Mouse (Mus musculus) kidney, embryonic 15.5 days (tissue): ENCODE measurements at regions not wholly inside any gene's neighbourhood (a gene's known extent, or its start where the extent isn't known, plus 50 kb on each side); places are given as distances from the start of the nearest gene placed in this dataset.
A peak's percentile ranks its signal among the peaks of the same experiment; 100 is the strongest.

Experiments used
- ATAC-seq: fragments of 200-750 bp; cut with Nextera tagmentation; replicated peaks from 2 replicates; pipeline ENCODE4 v1.8.0; 2017; ENCODE audit warnings: moderate TSS enrichment; ENCODE audit not compliant: low FRiP score
- H3K27ac ChIP-seq: fragments of 300-500 bp; sonication (generic); 2 replicates; pipeline ENCODE4 v1.5.1; 2015; ENCODE audit warnings: mild to moderate bottlenecking, inconsistent platforms
- H3K27me3 ChIP-seq: fragments of 300-500 bp; sonication (generic); 2 replicates; pipeline ENCODE4 v1.6.1; 2015; ENCODE audit warnings: inconsistent platforms
- H3K36me3 ChIP-seq: fragments of 300-500 bp; sonication (generic); 2 replicates; pipeline ENCODE4 v1.6.1; 2015; ENCODE audit warnings: inconsistent platforms
- H3K4me1 ChIP-seq: fragments of 300-500 bp; sonication (generic); 2 replicates; pipeline ENCODE4 v1.6.1; 2015; ENCODE audit warnings: inconsistent platforms
- H3K4me2 ChIP-seq: fragments of 300-500 bp; sonication (generic); 2 replicates; pipeline ENCODE4 v1.6.1; 2015; ENCODE audit warnings: moderate library complexity, mild to moderate bottlenecking, inconsistent platforms
- H3K4me3 ChIP-seq: fragments of 300-500 bp; sonication (generic); replicated peaks from 2 replicates; pipeline ENCODE4 v1.5.1; 2015; ENCODE audit warnings: mild to moderate bottlenecking, inconsistent platforms
- H3K9ac ChIP-seq: fragments of 300-500 bp; sonication (generic); 2 replicates; pipeline ENCODE4 v1.6.1; 2015; ENCODE audit warnings: mild to moderate bottlenecking, inconsistent platforms
- H3K9me3 ChIP-seq: fragments of 300-500 bp; sonication (generic); replicated peaks from 2 replicates; pipeline ENCODE4 v1.6.1; 2016; ENCODE audit warnings: inconsistent platforms
- WGBS: fragments of 180-500 bp; shearing (Covaris S2); methylation state at CpG from one replicate; pipeline ENCODE4 v1.1.7; 2015; ENCODE audit warnings: mixed read lengths; 5-methylcytosine and 5-hydroxymethylcytosine counted together

DNA sequence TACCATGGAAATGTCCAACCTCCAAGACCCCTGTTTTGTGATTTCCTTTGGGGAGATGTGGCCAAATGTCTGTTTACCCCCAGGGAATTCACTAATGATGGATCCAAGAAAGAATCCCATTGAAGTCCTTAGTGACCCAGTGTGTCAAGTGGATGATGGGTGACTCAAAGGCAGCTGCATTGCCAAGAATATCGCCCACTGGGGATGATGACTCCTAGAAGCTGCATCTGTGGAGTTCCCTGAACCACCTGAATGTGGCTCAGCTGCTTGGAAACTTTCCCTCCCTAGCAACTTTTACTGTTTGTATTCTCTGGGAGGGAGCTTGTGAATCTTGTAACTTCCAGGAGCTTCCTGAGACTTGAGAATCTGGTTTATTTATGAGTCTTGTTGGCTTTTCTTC lies 578.3 kb downstream of the 1810013L24Rik start:
- 82% methylated on average over 1 of the region's 1 CpGs for WGBS
- H3K4me1 ChIP-seq = no peaks in the 10 kb centered on the region
- no peak overlapping the region for H3K9ac ChIP-seq
- no peaks in the 10 kb centered on the region for H3K9me3 ChIP-seq
- ATAC-seq = no peak
- H3K27me3 ChIP-seq = no peaks in the 10 kb centered on the region
- H3K4me2 ChIP-seq = no peak overlapping the region
- H3K4me3 ChIP-seq = no peak overlapping the region
- no peak overlapping the region for H3K27ac ChIP-seq
- no peaks in the 10 kb centered on the region for H3K36me3 ChIP-seq

DNA sequence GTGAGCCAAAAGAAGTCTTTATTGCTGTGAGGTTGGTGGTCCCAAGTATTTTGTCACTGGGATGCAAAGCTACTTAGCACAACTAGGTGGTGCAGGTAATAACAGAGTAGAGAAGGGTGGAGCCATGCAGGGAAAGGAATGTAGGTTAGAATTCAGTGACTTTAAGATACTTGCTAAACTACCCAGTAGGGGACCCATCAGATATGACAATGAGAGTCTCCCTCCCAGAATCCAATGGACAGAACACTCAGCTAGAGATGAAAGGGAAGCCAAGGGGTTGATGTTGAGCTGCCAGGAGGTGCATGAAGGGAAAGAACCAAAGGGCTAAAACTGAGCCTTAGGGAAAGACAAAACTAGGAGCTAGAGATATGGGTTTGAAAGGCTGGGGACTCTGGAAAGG lies 564.9 kb downstream of the Grin2a start:
- H3K4me1 ChIP-seq = no peaks in the 10 kb centered on the region
- H3K4me2 ChIP-seq = no peak overlapping the region
- H3K4me3 ChIP-seq = no peak overlapping the region
- H3K9ac ChIP-seq = no peak overlapping the region
- ATAC-seq = no peak
- no peaks in the 10 kb centered on the region for H3K27me3 ChIP-seq
- H3K9me3 ChIP-seq = no peaks in the 10 kb centered on the region
- no peak overlapping the region for H3K27ac ChIP-seq
- no peaks in the 10 kb centered on the region for H3K36me3 ChIP-seq

DNA sequence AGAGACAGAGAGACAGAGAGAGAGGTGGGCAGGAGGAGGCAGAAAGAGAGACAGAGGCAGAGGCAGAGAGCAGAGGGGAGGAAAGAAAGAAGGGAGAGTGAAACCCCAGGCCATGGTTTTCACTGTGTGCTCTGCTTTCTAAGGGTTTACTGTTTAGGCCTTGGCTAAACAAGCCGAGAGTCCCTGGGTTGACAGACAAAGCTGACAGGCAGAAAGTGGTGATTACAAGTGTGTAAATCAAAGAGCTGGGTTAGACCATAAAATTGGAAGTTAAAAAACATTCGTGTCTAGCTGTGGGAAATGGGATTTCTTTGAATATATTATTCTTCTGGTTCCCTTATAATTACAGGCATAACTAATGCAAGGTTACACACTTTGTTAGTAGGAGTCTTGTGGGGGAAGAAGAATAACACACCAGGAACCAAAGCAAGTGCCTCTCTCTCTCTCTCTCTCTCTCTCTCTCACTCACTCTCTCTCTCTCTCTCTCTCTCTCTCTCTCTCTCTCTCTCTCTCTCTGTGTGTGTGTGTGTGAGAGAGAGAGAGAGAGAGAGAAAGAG lies 556.0 kb downstream of the Grin2a start:
- ATAC-seq = no peak
- no peak overlapping the region for H3K27ac ChIP-seq
- H3K27me3 ChIP-seq = no peaks in the 10 kb centered on the region
- no peaks in the 10 kb centered on the region for H3K4me1 ChIP-seq
- no peak overlapping the region for H3K4me2 ChIP-seq
- no peak overlapping the region for H3K4me3 ChIP-seq
- no peaks in the 10 kb centered on the region for H3K9me3 ChIP-seq
- 16% methylated on average over 2 of the region's 2 CpGs for WGBS
- no peaks in the 10 kb centered on the region for H3K36me3 ChIP-seq
- H3K9ac ChIP-seq = no peak overlapping the region

DNA sequence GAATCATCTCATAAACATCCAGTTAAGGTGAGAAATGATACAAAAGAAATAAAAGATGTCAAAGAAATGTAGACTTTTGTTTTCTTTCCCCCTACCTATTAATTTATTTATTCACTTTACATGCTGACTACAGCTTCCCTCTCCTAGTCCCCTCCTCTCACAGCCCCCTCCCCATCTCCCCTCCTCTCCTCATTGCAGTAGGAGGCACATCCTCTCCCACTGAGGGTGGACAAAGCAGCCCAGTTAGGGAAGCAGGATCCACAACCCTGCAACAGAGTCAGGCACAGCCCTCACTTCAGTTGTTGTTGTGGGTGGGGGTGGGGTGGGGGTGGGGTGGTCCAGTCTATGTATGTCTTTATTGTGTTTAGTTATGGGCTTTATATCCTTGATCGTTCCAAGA lies 555.5 kb downstream of the Grin2a start:
- Histone ChIP-seq H3K27ac (no peak overlapping the region), H3K4me3 (no peak overlapping the region), H3K4me2 (no peak overlapping the region), H3K36me3 (no peaks in the 10 kb centered on the region), H3K27me3 (no peaks in the 10 kb centered on the region), H3K4me1 (no peaks in the 10 kb centered on the region), H3K9me3 (no peaks in the 10 kb centered on the region), H3K9ac (no peak overlapping the region)
- no peak for ATAC-seq
- WGBS = 83% methylated on average over 1 of the region's 1 CpGs

DNA sequence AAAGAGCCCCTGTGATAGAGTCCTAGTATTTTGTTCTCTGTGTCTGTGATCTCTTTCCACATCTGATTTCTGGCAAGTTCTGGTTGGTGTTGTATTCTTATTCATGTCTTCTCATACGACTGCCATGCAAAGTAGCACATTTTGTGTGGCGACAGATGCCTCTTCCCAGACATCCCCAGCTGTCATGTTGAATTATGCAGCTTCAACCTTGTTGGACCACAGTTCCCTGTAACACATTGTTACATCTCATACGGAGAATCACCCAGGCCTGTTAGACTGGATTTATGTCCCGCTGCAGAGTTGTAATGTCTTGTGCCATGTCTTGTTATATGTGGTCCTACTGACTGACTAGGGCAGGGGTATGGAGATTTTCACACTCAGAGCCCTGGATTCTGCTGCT lies 543.3 kb downstream of the Grin2a start:
- no peak for ATAC-seq
- Histone ChIP-seq H3K9me3 (no peaks in the 10 kb centered on the region), H3K4me2 (no peak overlapping the region), H3K9ac (no peak overlapping the region), H3K27me3 (no peaks in the 10 kb centered on the region), H3K27ac (no peak overlapping the region), H3K36me3 (no peaks in the 10 kb centered on the region), H3K4me3 (no peak overlapping the region), H3K4me1 (no peaks in the 10 kb centered on the region)
- WGBS = 75% methylated on average over 4 of the region's 4 CpGs

DNA sequence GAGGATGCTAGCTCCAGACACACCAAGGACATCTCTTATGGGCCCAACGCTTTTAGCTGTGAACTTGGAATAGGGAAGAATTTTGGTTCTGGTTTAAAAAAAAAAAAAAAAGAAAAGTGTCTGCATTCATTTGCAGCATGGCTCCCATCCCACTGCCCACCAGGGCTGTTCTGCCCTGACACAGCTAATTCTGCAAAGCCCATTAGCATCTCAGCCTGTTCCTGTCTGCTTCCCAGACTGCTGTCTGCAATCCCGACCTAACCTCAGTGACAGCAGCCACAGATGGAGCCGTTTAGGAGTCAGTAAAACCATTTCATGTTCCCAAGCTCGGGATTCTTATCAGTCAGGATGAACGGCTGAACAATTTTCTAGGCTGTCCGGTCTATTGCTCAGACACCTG lies 537.8 kb downstream of the Grin2a start:
- Histone ChIP-seq H3K36me3 (no peaks in the 10 kb centered on the region), H3K4me1 (no peaks in the 10 kb centered on the region), H3K4me2 (no peak overlapping the region), H3K9ac (no peak overlapping the region), H3K27me3 (no peaks in the 10 kb centered on the region), H3K4me3 (no peak overlapping the region), H3K27ac (no peak overlapping the region), H3K9me3 (no peaks in the 10 kb centered on the region)
- ATAC-seq = no peak
- 50% methylated on average over 6 of the region's 6 CpGs for WGBS

DNA sequence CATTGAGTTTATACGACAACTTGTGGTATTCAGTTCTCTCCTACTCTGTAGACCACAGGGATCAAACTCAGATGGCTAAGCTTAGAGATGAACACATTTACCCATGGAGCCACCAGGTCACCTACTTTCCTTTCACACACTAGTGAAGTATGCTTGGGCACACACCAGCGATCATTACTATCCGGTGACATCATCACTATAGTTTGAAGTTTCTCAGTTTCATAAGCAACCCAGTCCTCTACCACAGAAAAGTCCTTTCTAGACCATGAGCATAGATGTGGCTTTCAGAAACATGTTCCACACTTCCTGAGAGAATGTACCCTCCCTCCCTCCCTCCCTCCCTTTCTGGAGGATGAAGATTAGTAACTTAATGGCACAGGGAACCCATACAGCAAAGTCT lies 532.9 kb downstream of the Grin2a start:
- ATAC-seq = no peak
- H3K27ac ChIP-seq = no peak overlapping the region
- no peak overlapping the region for H3K4me3 ChIP-seq
- 84% methylated on average over 3 of the region's 3 CpGs for WGBS
- no peaks in the 10 kb centered on the region for H3K27me3 ChIP-seq
- no peaks in the 10 kb centered on the region for H3K9me3 ChIP-seq
- H3K4me2 ChIP-seq = no peak overlapping the region
- H3K4me1 ChIP-seq = no peaks in the 10 kb centered on the region
- no peak overlapping the region for H3K9ac ChIP-seq
- H3K36me3 ChIP-seq = no peaks in the 10 kb centered on the region

DNA sequence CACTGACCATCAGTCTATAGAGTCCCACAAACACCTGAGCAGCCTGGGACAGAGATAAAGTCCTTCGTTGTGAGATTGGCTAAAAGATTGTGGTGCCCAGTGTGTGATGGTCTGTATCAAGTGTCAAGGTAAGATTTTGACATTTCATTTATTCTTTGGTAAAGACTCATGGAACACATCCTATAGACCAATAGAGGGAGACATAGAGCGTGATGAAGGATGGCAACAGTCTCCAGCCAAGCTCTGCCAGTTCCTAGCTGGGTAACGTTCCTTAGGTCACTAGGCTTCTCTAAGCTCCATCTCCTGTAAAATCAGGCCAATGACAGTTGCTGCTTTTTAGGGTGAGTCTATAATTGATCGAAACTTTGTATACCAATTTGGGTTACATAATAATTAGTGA lies 526.0 kb downstream of the Grin2a start:
- no peak overlapping the region for H3K27ac ChIP-seq
- no peak overlapping the region for H3K9ac ChIP-seq
- WGBS = 64% methylated on average over 4 of the region's 4 CpGs
- H3K4me1 ChIP-seq = no peaks in the 10 kb centered on the region
- ATAC-seq = no peak
- H3K4me2 ChIP-seq = no peak overlapping the region
- H3K36me3 ChIP-seq = no peaks in the 10 kb centered on the region
- no peaks in the 10 kb centered on the region for H3K9me3 ChIP-seq
- H3K4me3 ChIP-seq = no peak overlapping the region
- H3K27me3 ChIP-seq = no peaks in the 10 kb centered on the region

DNA sequence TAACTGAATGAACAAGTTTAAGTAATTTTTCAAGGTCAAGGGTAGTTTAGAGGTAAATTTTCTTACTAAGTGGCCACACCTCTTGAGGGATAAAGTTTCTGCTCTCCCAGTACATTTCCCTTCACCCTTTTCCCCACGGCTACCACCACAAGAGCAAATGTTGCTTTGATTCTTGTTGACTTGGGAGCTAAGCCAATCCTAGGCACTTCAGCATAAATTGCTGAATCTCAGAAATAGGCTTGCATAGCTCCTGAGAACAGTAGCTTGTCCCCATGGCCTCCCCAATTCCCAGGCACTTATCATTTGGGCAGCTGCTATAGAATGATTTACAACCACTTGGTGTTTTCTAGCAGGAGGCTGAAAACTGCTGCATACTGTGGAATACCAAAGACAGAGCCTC lies 510.1 kb downstream of the Grin2a start:
- H3K27ac ChIP-seq = no peak overlapping the region
- H3K27me3 ChIP-seq = 0 out of 2 replicates have a peak, but pooled peaks cover 5% of the 10 kb centered on the region
- no peak for ATAC-seq
- H3K4me1 ChIP-seq = no peaks in the 10 kb centered on the region
- no peak overlapping the region for H3K4me2 ChIP-seq
- WGBS = 34% methylated on average over 1 of the region's 1 CpGs
- no peak overlapping the region for H3K9ac ChIP-seq
- no peaks in the 10 kb centered on the region for H3K36me3 ChIP-seq
- no peaks in the 10 kb centered on the region for H3K9me3 ChIP-seq
- H3K4me3 ChIP-seq = no peak overlapping the region

DNA sequence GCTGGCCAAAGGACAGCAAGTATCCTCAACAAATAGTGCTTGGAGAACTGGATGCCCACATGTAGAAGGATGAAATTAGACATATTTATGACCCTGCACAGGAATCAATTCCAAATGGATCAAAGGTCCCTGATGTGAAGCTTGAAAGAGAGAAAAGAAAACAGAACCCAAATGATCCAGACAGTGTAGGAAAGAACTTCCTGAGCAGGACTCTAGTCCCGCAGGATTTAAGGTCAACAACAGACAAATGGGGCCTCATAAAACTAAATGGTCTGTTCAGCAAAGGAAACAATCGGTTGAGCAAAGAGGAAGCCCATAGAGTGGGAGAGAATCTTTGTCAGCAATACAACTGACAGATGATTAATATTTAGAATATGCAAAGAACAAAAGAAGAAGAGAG lies 497.1 kb downstream of the Grin2a start:
- Histone ChIP-seq H3K27me3 (no peaks in the 10 kb centered on the region), H3K9ac (no peak overlapping the region), H3K27ac (no peak overlapping the region), H3K4me1 (0 out of 2 replicates have a peak, but pooled peaks cover 5% of the 10 kb centered on the region), H3K36me3 (no peaks in the 10 kb centered on the region), H3K9me3 (no peaks in the 10 kb centered on the region), H3K4me3 (no peak overlapping the region), H3K4me2 (no peak overlapping the region)
- 3% methylated on average over 2 of the region's 2 CpGs for WGBS
- ATAC-seq = 0 out of 2 replicates have a peak, but pooled peaks have one; percentile 43

DNA sequence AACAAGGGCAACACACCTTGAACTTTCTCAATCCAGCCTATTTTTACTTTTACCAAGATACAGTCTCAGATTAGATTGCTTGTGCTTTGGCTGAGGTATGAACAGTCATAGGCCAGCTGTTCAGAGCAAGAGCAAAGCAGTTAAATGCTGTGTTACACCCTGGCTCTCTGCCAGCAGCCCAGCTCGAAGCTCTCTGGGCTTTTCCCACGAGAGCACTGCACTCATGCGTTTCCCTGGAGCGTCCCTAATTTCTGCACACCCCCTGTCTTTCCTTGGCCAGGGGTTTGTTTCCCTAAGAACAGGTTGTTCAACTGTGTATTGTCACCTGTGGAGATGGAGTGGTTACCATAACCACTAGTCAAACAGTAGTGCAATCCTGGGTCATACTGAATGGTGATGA lies 493.6 kb downstream of the Grin2a start:
- Histone ChIP-seq H3K4me2 (no peak overlapping the region), H3K27ac (no peak overlapping the region), H3K4me1 (0 out of 2 replicates have a peak, but pooled peaks cover 5% of the 10 kb centered on the region), H3K27me3 (no peaks in the 10 kb centered on the region), H3K4me3 (no peak overlapping the region), H3K9me3 (no peaks in the 10 kb centered on the region), H3K9ac (no peak overlapping the region), H3K36me3 (no peaks in the 10 kb centered on the region)
- WGBS = 32% methylated on average over 4 of the region's 4 CpGs
- peak; percentile 60 for ATAC-seq

DNA sequence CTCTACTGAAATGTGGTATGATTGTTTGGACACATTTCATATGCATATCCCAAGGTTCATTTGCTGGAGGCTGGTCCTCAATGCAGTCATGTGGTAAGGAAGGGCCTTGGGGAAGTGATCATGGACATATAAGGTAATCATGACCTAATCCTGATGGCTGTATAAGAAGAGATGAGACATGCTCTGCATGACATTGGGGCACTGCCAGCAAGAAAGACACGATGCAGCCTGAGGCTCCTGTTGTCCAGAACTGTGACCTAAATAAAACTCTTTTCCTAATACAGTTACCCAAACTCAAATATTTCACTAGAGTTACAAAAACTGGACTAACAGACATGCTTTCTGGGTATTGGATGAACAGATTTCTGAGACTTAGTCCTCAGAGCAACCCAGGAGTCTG lies 485.7 kb downstream of the Grin2a start:
- H3K27ac ChIP-seq = no peak overlapping the region
- no peaks in the 10 kb centered on the region for H3K9me3 ChIP-seq
- no peaks in the 10 kb centered on the region for H3K36me3 ChIP-seq
- H3K4me2 ChIP-seq = no peak overlapping the region
- no peaks in the 10 kb centered on the region for H3K27me3 ChIP-seq
- H3K4me1 ChIP-seq = no peaks in the 10 kb centered on the region
- H3K9ac ChIP-seq = no peak overlapping the region
- ATAC-seq = no peak
- 81% methylated on average over 1 of the region's 1 CpGs for WGBS
- no peak overlapping the region for H3K4me3 ChIP-seq

DNA sequence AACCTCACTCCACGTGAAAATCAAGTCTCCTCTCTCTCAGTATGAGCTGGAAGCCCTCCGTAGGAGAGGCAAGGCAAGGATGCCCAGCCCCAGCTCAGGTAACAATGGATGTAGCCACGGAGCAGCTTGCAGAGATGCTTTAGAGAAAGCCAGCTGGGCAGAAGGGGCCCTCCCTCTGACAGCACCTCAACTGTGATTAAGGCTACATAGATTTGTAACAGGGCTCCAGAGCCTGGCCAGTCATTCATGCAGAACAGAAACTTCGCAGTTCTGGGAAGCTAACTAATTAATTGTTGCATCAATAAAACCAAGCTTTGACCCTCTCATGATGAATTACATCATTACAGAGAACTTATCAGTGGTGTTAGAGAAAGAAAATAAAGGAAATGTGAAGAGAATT lies 480.8 kb downstream of the Grin2a start:
- no peaks in the 10 kb centered on the region for H3K27me3 ChIP-seq
- H3K36me3 ChIP-seq = no peaks in the 10 kb centered on the region
- H3K4me3 ChIP-seq = no peak overlapping the region
- H3K4me2 ChIP-seq = no peak overlapping the region
- no peak overlapping the region for H3K27ac ChIP-seq
- no peaks in the 10 kb centered on the region for H3K4me1 ChIP-seq
- WGBS = 31% methylated on average over 4 of the region's 4 CpGs
- no peaks in the 10 kb centered on the region for H3K9me3 ChIP-seq
- no peak overlapping the region for H3K9ac ChIP-seq
- no peak for ATAC-seq
